Mouse (Mus musculus) left cerebral cortex, postnatal 4 days (tissue): ENCODE measurements at regions not wholly inside any gene's neighbourhood (a gene's known extent, or its start where the extent isn't known, plus 50 kb on each side); places are given as distances from the start of the nearest gene placed in this dataset.
A peak's percentile ranks its signal among the peaks of the same experiment; 100 is the strongest.

Source experiments
- DNase-seq: peaks from one replicate; pipeline ENCODE4 v3.0.0-alpha.2; 2022
- intact Hi-C: fragments of 180-260 bp; cut with DNase I; formaldehyde crosslinking; loops from one replicate; pipeline ENCODE4 v1.15.1; 2025

DNA sequence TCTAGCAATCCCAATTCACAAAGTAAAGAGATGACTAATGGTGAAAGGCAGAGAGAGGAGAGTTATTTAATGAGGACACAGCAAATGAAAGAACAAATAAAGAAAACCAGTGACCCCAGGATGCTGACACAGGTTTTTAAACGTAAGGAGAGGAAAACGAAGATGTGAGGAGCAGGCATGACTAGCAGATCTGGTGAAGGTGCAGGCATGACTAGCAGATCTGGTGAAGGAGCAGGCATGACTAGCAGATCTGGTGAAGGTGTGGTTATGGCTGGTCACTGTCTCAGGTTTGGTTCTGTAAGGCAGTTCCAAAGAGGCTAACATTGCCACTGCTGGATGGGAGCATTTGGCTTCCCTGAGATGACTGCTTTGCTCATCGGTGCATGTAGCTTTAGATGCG is 57.0 kb downstream of the Mbl2 start:
- intact Hi-C loops, result no loop called here
- no peak for DNase-seq

DNA sequence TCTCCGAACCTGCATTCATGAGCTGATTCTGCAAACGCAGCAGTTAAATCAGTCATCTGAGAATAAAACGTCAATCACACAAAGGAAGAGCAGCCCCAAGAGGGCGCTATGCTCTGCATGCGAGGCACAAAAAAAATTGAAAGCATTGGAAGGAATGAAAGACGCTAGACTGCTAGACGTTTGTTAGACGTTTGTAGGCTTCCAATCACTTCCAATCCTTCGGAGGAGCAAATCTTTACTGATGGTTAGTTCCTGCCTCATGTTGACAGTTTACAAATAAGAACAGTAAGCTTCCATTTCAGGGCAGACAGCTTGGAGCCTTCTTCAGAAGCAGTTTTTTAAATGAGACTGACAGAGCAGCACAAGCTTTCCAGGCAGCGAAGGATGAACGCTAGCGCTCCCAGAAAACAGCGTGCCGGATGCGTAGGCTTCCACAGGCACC is 62.5 kb downstream of the Mbl2 start:
- DNase-seq, result peak; percentile 31
- intact Hi-C loops, result no loop called here

DNA sequence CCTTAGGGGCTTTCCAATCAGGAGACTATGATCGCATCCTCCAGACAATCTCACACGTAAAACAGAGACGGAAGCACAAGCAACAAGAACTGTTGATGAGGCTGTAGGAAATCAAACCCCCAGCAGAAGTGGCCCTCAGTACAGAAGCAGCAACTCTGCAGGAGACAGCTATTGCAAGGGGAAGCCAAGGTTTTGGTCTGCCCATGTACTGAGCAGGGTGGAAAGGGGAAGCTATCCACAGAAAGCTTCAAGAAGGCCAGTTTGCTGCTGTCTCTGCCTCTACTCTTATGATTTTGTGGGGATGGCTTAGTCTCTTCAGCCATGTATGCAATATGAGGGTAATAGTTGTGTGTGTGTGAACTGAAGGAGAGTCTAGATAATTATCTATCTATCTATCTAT is 63.3 kb downstream of the Mbl2 start:
- intact Hi-C loops, result no loop called here
- no peak for DNase-seq

DNA sequence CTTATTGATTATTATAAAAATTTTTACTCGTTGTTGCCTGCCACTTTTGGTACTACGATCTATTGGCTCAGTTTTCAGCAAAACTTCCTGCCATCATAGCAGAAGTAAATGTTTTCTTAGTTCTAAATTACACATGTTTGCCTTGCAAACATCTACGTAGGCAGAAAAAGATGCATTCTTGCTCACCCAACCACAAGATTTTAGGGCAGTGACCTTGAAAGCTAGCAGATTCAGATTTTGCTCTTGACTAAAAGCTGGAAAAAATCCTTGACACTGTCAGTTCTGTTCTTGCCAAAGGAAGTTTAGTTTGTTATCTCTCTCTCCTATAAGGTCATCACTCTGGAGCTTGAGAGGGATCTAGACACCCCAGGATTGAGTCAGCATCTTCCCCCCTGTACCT is 66.8 kb downstream of the Mbl2 start:
- intact Hi-C loops, result no loop called here
- DNase-seq, result no peak

DNA sequence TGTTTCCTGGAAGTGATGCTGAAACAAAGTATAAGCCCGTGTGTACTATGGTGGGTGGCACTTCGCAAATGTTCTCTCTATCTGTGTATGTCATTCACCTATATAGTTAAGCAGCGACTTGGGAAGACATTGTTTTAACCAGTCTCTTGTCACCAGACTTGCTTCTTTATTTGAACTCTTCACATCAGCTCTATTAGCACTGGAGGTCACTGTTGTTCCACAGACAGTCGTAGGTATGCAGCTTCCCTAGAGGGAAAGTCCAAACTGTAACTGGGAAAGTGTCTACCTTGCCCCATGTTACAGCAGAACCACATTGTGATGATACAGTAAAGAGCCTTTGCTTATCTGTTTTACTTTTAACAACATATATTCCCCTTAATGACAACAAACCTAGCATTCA is 69.5 kb downstream of the Mbl2 start:
- intact Hi-C loops, result no loop called here
- no peak for DNase-seq

DNA sequence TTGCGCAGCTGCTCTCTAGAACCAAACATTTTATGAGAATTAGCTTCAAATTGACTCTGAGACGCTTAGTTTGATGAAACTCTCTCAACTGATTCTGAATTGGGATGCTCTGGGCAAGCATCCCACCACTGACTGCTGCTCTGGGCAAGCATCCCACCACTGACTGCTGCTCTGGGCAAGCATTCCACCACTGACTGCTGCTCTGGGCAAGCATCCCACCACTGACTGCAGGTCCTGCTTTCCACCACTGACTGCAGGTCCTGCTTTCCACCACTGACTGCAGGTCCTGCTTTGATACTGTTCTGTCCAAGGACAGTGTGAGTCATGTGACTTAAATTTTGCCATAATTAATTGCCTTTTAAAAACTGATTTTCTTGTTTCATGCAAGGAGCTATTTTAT is 73.6 kb downstream of the Mbl2 start:
- intact Hi-C loops, result no loop called here
- DNase-seq, result peak; percentile 54

DNA sequence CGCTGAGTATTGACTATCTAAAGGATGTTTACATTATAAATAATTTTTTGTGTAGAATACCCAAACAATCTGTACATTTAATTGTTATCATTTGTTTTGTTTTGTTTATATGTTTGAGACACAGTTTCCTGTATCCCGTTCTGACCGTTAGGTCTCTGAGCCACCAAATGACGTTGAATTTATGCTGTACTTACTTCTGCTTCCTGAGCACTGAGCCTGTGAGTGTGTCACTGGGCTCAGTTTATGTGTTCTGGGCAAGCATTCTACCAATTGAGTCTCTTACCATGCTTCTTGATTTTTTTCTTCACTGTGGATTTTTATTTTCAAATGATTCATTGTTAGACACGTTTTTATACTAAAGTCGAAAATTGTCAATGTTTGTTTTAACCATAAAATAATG is 74.2 kb downstream of the Mbl2 start:
- intact Hi-C loops, result no loop called here
- DNase-seq, result no peak

DNA sequence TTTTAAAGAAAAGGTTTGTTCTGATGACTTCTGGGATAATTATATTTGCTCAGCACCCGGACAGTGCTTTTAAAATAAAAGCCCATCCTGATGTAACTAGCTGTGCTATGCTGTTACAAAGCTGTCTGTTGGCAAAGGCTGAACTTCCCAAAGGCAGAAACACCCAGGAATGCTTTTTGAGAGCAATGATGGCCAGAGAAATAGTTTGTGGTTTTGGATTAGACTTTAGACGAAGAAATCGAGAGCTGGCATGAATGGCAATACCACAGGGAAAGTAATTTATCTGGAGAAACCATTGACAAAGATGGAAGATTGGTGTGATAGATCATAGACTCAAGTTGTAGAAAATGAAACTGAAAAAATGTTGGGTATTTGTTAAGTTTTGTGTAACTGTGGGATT is 84.6 kb downstream of the Mbl2 start:
- no peak for DNase-seq
- intact Hi-C loops, result no loop called here

DNA sequence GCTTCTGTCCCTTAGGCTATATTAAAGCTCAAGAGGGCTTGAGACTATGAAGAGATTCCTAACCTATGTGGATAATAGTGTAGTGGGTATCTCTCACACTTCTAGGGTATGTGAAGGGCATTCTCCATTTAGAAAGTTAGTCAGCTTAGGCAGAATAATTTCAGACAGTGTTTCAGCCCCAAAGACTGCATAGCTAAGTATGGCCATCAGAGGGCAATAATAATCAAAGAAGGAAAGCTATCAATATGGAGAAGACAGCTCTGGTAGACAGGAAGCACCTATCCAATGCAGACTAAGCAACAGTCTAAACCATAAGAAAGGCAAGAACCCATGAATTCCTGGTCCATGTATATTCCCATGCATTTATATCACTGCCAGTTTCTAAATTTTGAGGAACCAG is 95.0 kb downstream of the Mbl2 start:
- intact Hi-C loops, result no loop called here

DNA sequence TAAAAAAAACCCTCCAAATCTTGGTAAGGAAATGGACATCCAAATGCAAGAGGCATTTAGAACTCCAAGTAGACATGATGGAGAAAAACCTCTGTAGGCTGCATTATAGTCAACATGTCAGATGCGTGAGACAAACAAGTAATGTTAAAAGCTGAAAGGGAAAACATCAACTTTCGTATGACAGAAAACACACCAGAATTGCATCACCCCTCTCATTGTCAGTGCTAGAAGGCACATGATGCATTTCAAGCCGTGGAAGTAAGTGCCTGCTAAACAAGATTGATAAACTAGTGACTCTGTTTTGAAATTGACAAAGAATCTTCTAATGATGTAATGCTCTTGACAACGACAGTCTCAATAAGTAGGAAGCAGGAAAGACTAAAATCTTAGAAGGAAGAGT is 96.1 kb downstream of the Mbl2 start:
- intact Hi-C loops, result no loop called here
- no peak for DNase-seq

More for the DNA sequence above, 95.0 kb downstream of the Mbl2 start:
- DNase-seq, result no peak

DNA sequence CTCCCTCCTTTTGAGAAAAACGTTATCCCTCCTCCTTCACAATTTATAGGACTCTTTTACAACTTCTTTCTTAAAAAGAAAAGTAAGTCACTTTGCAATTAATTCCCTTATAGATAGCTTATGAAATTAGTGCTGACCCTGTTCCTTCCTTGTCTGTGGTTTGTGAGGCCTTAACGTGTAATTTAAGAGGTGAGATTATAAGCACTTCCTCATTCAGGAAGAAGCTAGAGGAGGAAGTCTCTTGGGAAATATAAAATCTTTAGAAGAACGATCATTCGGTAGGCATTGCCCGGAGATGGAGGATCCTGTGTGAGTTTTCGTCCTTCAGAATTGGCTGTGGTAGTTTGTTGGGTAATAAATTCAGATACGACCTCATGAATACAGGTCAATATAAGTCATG is 98.0 kb downstream of the Mbl2 start:
- DNase-seq, result no peak
- intact Hi-C loops, result no loop called here

DNA sequence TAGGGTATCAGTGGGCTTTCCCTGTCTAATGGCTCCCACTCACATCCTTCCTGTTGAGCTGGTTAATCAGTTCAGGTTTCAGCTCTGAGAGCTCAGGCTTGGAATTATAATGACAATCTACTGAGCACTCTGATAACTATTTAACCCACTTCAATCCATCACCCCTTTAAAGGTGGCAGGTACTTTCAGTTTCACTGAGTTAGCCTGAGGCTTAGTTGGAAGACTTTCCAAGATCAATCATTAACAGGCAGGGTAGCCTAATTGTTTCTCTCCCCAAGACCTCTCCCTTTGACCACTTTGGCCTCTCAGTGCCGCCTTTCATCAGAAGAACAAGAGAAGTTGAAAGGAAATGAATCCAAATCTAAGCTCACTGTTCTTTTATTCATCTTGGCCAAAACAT is 99.1 kb downstream of the Mbl2 start:
- DNase-seq, result no peak
- intact Hi-C loops, result no loop called here

DNA sequence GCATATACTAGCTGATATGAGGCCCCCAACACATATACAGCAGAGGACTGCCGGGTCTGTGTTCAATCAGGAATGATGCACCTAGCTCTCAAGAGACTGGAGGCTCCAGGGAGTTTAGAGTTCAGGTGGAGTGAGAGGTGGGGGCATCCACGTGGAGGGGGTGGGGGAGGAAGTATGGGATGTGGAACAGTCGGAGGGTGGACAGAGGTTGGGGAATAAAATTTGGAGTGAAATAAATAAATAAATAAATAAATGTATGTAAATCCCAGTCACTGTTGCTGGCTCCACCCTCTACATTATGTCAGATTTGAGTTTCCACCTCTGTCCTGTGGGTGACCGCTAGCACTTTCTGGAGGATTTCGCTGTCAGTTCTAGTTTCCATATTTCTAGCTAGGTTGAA is 111.7 kb downstream of the Mbl2 start:
- intact Hi-C loops, result no loop called here
- no peak for DNase-seq

DNA sequence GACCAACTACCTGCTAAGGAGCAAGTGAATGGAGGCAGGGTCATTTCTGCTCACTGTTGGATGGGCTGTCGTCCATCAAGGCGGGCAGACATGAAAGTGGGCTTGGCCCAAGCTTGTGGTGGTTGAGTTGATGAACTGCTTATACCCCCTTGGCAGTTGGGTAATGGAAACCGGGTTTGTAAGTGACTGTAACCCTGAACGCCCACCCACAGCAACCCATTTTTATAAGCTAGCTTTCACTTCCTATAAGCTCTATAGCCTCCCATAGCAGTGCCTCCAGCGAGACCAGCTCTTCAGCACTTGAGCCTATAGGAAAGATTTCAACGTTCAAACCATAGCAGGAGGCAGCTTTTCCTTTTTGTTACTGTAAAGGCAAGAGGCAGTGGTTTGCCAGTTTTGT is 116.2 kb downstream of the Mbl2 start:
- intact Hi-C loops, result no loop called here
- DNase-seq, result no peak

DNA sequence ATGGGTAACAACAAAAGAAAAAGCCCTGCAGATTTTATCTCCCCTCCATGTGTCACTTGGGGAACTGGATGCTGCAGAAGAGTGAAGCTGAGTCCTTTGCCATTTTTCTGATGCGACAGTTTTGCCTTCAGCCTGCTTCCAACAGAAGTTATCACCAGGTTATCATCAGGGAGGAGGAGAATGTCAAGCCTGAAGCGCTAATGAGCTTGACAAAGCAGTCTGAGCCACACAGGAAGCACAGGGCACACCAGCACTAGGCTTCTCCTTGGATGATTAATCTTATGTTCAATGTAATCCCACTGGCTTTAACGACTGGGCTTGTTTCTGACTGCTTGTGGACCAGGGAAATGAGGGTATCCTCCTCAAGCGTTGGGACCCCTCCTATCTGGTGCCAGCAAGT is 122.2 kb downstream of the Mbl2 start:
- intact Hi-C loops, result no loop called here
- DNase-seq, result no peak

DNA sequence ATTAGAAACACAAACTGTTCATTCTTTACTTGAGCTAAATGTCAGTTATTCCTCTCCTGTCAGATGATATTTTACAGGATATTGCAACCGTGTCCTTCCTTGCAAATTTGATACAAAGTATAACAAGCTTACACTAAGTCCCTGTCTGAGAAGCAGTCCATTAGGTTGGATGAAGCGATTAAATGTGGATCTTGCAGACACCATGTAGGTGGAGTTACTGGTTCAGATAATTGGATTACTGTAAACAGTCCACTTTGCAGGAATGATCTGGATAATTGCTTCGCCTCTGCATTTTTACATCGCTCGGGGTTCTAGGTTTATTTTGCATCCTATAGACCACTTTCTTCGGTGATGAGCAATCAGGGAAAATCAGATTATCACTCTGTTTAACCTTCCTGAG is 126.2 kb downstream of the Mbl2 start:
- intact Hi-C loops, result no loop called here
- DNase-seq, result no peak

DNA sequence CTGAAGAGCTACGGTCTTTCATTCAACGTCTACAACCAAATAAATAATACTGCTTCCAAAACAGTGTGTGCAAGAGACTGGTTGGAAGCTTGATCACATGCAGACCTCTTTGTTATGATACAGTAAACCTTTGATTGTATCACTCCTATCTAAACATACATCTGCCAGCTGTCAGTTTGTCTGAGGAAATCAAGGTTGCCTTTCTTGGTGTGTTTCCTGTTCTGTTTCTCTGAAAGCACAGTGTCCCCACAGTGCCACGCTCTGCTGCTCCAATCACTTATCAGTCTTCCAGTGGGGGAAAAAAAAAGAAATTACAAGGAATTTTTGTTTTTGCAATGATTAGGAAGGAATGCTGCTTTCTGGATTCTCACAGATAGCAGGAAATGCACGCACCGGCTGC is 139.2 kb downstream of the Mbl2 start:
- intact Hi-C loops, result no loop called here
- no peak for DNase-seq

DNA sequence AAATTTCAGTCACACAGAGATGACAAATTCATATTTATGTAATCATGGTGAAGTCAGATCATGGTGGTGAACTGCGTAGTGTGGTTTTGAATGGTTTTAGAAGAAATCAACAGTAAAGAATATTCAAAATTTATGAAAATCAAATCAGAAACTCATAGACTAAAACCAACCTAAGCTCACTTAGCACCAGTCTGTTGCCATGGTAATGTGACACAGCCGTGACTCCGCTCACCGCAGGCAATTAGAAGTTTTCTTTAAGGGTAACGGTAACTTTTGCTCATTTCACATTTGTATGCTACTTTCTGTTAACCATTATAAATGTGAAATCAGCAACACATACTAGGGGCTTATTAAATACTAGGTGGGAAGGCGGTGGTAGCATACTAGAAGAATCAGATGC is 147.0 kb downstream of the Mbl2 start:
- DNase-seq, result no peak
- intact Hi-C loops, result no loop called here

DNA sequence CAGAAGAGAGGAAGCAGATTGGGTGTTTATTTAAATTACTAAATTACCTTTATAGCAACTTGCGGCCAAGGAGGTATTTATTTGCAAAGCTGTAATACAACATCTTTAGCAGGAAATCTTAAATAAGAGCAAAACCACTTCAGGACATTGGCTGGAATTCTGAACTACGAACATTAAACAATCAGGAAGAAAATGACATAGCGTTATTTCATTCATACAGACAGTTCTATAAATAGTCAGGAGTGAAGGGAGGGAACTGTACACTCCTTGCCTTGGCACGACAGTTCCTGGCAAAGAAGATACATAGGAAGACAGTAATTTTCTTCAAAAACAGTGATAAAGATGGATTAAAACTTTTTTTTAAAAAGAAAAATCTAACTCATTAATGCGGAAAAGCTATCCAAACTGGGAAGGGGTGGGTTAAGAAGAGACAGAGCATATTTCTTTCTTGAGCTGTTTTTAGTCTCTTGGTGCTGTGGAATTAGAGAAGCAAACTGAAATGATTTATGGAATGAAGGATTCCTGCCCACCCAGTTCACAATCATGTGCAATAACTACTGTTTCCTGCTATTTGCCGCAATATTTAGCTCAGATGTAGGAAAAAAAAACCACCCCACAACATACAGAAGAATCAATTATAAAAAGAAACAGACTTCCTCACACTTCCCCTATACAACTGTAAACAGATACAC is 147.9 kb downstream of the Mbl2 start:
- DNase-seq, result no peak
- intact Hi-C loops, result no loop called here

DNA sequence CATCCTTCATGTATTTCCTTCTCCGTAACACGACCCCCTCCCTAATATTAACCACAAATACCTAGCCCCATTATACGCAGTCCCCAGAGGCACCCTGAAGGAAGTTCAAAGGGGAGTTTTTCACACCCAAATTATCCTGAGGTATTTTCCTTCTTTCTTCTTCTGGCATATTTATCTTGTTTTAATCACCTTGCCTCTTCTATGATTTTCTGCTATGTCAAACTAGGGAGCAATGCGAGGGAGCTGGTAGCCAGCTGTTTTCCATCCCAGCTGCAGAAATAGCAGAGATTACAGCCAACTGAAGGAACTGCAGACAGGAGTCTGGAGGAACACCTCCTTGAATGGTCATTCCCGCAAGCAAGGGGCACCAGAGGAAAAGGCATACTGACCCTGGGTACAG is 155.7 kb downstream of the Dkk1 start:
- intact Hi-C loops, result no loop called here
- DNase-seq, result no peak

DNA sequence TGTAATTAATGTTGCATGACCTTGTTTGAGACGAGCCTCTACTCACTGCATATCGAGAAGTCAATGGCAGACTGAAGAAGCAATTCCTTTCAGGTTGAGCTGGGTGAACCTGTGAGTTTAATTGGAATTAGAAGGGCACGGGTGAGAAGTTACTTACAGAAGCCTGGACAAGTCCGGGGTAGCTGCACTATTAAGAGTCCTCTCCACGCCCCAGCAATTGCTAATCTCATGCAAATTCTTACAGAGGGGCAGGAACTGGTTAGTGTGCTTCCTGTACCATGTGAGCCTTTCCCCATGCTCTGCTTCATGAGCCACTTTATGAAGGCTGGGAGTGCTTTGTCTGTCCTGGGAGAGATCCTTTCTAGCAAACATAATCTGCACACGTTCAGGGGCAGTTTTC is 142.5 kb downstream of the Dkk1 start:
- intact Hi-C loops, result no loop called here
- DNase-seq, result no peak

DNA sequence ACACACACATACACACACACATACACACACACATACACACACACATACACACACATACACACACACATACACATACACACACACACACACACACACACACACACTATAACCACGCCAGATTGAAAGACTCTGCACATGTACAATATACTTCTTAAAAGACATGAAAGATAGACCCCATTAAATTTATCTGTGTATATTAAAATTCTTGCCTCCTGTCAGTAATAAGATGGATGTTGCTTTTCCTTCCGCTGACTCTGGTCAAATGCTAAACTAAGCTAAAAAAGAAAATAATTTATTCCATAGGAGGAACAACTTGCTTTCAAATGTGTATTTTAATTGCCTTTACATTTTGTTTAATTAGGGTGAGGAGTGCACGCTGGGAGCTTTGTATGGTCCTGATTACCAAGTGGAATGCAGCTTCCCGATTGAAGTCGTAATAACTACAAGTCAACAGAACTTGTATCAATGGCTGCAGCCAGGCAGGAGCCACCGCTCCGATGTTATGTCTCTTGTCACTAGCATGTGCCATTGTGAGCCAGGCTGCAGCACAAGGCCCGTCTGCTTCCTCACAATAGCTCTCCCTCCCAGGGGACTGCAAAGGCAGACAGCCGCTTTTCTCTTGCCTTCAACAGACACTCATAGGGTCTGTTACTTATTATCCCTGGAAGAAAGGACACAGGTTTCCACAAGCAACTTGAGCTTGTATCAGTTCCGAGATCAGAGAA is 129.7 kb downstream of the Dkk1 start:
- DNase-seq, result peak; percentile 51
- intact Hi-C loops, result no loop called here

DNA sequence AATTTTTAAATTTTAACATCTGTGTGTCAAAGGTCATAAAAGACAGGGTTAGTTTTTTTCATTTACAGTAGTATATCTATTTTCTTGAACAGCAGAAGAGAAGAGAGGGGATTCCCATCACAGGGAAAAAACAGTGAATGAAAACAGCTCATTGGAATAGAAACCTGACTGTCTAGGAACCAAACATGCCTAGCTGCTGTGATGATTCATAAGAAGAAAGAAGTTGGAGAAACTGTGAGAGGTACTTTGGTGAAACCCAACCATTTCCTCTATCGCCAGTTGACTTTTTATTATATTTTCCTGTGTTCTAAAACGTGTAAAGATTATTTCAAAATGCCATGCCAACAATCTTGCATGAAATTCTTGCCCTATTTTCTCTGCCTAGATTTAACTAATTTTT is 123.8 kb downstream of the Dkk1 start:
- intact Hi-C loops, result no loop called here
- DNase-seq, result no peak
